Mouse (Mus musculus) kidney, adult 2 months (tissue): ENCODE measurements at regions not wholly inside any gene's neighbourhood (a gene's known extent, or its start where the extent isn't known, plus 50 kb on each side); places are given as distances from the start of the nearest gene placed in this dataset.

ENCODE experiments used
- CTCF ChIP-seq: fragments of 200-500 bp; conservative IDR thresholded peaks from 2 replicates; pipeline ENCODE4 v1.5.1; 2011; ENCODE audit warnings: low read depth, mild to moderate bottlenecking, control low read depth, low read length, moderate library complexity, mixed read lengths; ENCODE audit not compliant: insufficient read depth, insufficient read length
- POLR2A ChIP-seq: fragments of 200-500 bp; IDR thresholded peaks from one replicate; pipeline ENCODE4 v1.6.1; 2011; ENCODE audit warnings: low read depth, low read length, control low read depth

GRCm38 (mm10) chr9:14173631-14174323, 101.1 kb upstream of the Sesn3 start:
- TF ChIP-seq CTCF (no peak), POLR2A (no peak)
